Mouse (Mus musculus) liver, adult 2 months (tissue): Measurements from ENCODE around the gene Engase.

ENCODE experiments used
- CTCF ChIP-seq: fragments of 200-500 bp; IDR thresholded peaks from 2 replicates; pipeline ENCODE4 v1.5.1; 2011; ENCODE audit warnings: low read depth, low read length, control low read depth
- POLR2A ChIP-seq: fragments of 200-500 bp; IDR thresholded peaks from 2 replicates; pipeline ENCODE4 v1.6.1; 2011; ENCODE audit warnings: low read length, control low read depth; ENCODE audit not compliant: insufficient read depth; ENCODE audit errors: extremely low read depth

DNA sequence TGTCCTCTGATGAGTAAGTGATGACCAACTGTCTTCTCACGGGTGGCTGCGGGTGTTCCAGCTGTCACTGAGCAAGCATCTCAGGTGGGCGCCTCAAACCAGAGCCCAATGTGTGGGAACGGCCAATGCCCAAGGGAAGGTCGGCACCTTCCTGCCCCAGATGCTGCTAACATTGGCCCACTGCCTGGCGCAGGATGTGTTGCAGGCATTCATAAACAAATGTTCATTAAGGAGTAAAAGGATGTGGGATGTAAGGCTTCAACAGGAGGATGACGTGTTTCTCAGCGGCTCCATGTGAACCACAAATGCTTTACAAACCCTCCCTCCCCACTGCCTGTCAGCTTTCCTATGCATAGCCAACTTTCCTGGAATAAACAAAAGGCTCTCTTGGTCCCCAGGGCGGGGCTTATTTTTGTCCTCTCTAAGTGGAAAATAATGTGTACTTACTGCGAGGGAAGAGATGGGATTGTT lies 43.2 kb upstream of the Engase start:
- TF ChIP-seq CTCF (no peak), POLR2A (no peak)
